Mouse (Mus musculus) hindbrain, postnatal 0 days (tissue): ENCODE data around the gene Plcl1. TPM values are rescaled to one million over a fixed set of nuclear protein-coding genes. Genes with fewer than 3 reads are reported as not detected.

Experiments
- ATAC-seq: fragments of 200-750 bp; cut with Nextera tagmentation; 2 replicates; pipeline ENCODE4 v1.8.0; 2017; ENCODE audit warnings: mild to moderate bottlenecking, moderate TSS enrichment, moderate library complexity
- DNase-seq: peaks from one replicate; pipeline ENCODE4 v3.0.0-alpha.2; 2015; ENCODE audit warnings: low spot score
- H3K27ac ChIP-seq: fragments of 300-500 bp; sonication (generic); 2 replicates; pipeline ENCODE4 v1.5.1; 2014; ENCODE audit warnings: mild to moderate bottlenecking
- H3K27me3 ChIP-seq: fragments of 300-500 bp; sonication (generic); 2 replicates; pipeline ENCODE4 v1.6.1; 2014; ENCODE audit warnings: low read length, mixed read lengths; ENCODE audit not compliant: insufficient read depth
- H3K36me3 ChIP-seq: fragments of 300-500 bp; sonication (generic); 2 replicates; pipeline ENCODE4 v1.6.1; 2014; ENCODE audit warnings: low read length, mixed read lengths; ENCODE audit not compliant: insufficient read depth
- H3K4me1 ChIP-seq: fragments of 300-500 bp; sonication (generic); 2 replicates; pipeline ENCODE4 v1.6.1; 2014; ENCODE audit warnings: antibody characterized with exemption, low read length, mixed read lengths; ENCODE audit not compliant: insufficient read depth
- H3K4me2 ChIP-seq: fragments of 300-500 bp; sonication (generic); 2 replicates; pipeline ENCODE4 v1.6.1; 2014; ENCODE audit warnings: low read depth, mild to moderate bottlenecking, low read length, moderate library complexity, mixed read lengths
- H3K4me3 ChIP-seq: fragments of 300-500 bp; sonication (generic); 2 replicates; pipeline ENCODE4 v1.5.1; 2014; ENCODE audit warnings: low read length
- H3K9ac ChIP-seq: fragments of 300-500 bp; sonication (generic); replicated peaks from 2 replicates; pipeline ENCODE4 v1.6.1; 2014; ENCODE audit warnings: mild to moderate bottlenecking, low read length, moderate library complexity, mixed read lengths
- H3K9me3 ChIP-seq: fragments of 300-500 bp; sonication (generic); 2 replicates; pipeline ENCODE4 v1.6.1; 2016; ENCODE audit warnings: low read length, mixed read lengths
- CTCF ChIP-seq: IDR thresholded peaks from 2 replicates; pipeline ENCODE4 v1.5.1; 2016; ENCODE audit warnings: antibody characterized with exemption, control low read depth, low read depth
- WGBS: fragments of 180-500 bp; shearing (Covaris S2); extraction: QIAGEN DNeasy Blood & Tissue Kit; methylation state at CpG from one replicate; pipeline ENCODE4 v1.1.7; 2014; 5-methylcytosine and 5-hydroxymethylcytosine counted together
- polyA plus RNA-seq: library from polyadenylated mRNA; unstranded; fragments of >200 nt; fragmentation: Nextera tagmentation; extraction: Ambion mirVana; gene quantifications from 2 replicates; pipeline ENCODE4 v1.2.1, GENCODE M21; 2015
- total RNA-seq: library from RNA; depleted of rRNA; stranded (reverse); fragments of >200 nt; gene quantifications from 2 replicates; pipeline ENCODE4 v1.2.3, GENCODE M21; 2014

Gene Plcl1
- total and polyA plus RNA-seq, 2 experiments from 2014 or later: 4.0 to 7.2 TPM

DNA sequence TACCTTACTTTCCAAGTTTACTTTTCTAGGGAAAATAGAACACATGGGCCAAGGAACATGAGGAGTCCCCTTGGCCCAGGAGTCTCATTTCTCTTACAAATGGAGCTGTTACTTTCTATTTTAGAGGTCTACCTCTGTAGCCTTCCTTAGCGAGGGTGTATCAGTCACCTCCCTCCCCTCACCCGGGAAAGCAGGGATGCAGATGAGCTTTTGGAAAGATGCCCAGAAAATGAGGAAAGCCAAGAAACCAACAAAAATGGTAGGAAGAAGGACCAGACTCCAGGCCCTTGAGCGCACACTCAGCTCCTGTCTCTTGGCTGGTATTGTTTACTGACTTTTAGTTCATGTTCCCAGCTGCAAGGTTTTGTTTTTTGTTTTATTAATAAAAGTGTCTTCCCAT is 319.7 kb downstream of the Plcl1 start:
- TF ChIP-seq CTCF: no peak
- peak; percentile 65 for DNase-seq
- 0 out of 2 replicates have a peak, but pooled peaks cover 3% of the 10 kb centered on the region for H3K9me3 ChIP-seq
- no peak overlapping the region for H3K27ac ChIP-seq
- H3K4me1 ChIP-seq: no peaks in the 10 kb centered on the region
- 35% methylated on average over 3 of the region's 3 CpGs for WGBS
- ATAC-seq: no peak
- H3K9ac ChIP-seq: no peak overlapping the region
- H3K36me3 ChIP-seq: no peaks in the 10 kb centered on the region
- H3K4me3 ChIP-seq: no peak overlapping the region
- H3K4me2 ChIP-seq: no peak overlapping the region
- no peaks in the 10 kb centered on the region for H3K27me3 ChIP-seq

DNA sequence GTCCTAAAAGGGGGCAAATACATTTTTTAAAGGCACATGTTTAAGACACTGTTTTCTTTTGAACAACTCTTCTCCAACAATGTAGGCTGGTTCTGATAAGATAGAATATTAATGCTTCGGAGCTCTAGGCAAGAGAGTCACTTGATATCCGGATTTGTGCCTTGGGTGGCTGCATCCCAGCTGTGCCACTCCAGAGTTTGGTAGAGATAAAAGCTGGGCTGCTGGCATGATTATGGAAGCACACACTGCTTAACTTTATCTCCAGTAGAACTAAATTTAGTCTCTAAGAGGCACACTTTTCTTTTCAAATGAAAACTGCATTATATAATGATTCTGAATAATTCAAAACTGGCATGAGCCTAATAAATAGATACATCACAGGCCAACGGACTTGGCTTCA is 323.6 kb downstream of the Plcl1 start:
- Histone ChIP-seq H3K27ac (no peak overlapping the region), H3K4me3 (no peak overlapping the region), H3K27me3 (no peaks in the 10 kb centered on the region), H3K9ac (no peak overlapping the region), H3K4me1 (no peaks in the 10 kb centered on the region), H3K36me3 (no peaks in the 10 kb centered on the region), H3K9me3 (0 out of 2 replicates have a peak, but pooled peaks cover 5% of the 10 kb centered on the region), H3K4me2 (no peak overlapping the region)
- DNase-seq (no peak), ATAC-seq (no peak)
- 86% methylated on average over 3 of the region's 3 CpGs for WGBS
- TF ChIP-seq CTCF: no peak

DNA sequence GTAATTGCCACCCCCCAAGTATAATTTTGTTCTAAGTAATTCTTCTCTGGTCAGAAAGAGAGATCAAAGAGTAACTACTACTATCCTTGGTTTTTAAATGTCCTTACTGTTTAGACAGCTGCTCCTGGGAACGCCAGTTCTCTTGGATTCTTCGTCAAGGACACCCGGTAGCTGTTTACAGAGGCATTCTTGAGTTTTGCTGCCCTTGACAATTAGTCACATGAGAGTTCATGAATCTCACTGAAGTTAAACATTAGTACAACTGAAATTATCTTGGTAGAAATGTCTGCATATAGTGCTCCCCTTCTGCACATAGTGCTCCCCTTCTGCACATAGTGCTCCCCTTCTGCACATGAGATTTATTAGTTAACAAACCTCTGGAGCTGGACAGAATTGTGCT is 327.2 kb downstream of the Plcl1 start:
- H3K4me3 ChIP-seq: no peak overlapping the region
- DNase-seq (no peak), ATAC-seq (no peak)
- H3K9ac ChIP-seq: no peak overlapping the region
- no peak for TF ChIP-seq CTCF
- WGBS: 81% methylated on average over 3 of the region's 3 CpGs
- H3K27ac ChIP-seq: no peak overlapping the region
- no peaks in the 10 kb centered on the region for H3K4me1 ChIP-seq
- 0 out of 2 replicates have a peak, but pooled peaks cover 5% of the 10 kb centered on the region for H3K9me3 ChIP-seq
- no peak overlapping the region for H3K4me2 ChIP-seq
- H3K27me3 ChIP-seq: no peaks in the 10 kb centered on the region
- no peaks in the 10 kb centered on the region for H3K36me3 ChIP-seq

DNA sequence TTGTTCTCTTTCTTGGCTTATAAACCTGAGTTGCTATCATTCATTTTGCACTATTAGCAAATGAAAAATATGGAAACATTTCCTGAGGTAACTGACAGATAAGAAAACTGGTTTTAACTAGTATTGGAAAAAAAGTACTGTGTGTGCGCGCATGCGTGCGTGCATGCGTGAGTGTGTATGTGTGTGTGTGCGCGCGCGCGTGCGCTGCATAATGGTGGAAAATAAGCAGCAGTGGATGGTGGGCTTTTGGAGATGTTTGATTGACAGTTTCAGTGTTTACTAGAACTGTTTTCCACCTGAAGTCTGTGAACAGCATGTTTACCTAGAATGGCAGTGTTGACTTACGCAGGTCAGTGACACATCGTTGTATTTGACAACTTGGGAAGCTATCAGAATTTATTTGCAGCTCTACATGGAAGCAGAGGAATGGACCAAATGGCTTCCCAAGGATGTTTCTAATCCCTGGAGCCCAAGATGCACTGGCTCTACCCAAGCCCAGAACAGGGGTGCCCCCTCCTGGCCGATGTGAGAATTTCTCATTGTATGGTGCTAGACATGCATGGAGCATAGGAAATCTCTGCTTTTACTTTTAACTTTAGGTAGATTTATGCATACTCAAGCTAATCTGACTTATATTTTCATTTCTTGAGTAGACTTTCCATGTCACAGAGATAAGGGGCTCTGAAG is 330.5 kb downstream of the Plcl1 start:
- no peaks in the 10 kb centered on the region for H3K9me3 ChIP-seq
- TF ChIP-seq CTCF: peak; percentile 89
- 88% methylated on average over 14 of the region's 14 CpGs for WGBS
- DNase-seq (peak; percentile 92), ATAC-seq (peak; percentile 80)
- no peaks in the 10 kb centered on the region for H3K27me3 ChIP-seq
- H3K4me2 ChIP-seq: no peak overlapping the region
- H3K36me3 ChIP-seq: no peaks in the 10 kb centered on the region
- H3K4me3 ChIP-seq: no peak overlapping the region
- no peaks in the 10 kb centered on the region for H3K4me1 ChIP-seq
- no peak overlapping the region for H3K9ac ChIP-seq
- H3K27ac ChIP-seq: no peak overlapping the region

DNA sequence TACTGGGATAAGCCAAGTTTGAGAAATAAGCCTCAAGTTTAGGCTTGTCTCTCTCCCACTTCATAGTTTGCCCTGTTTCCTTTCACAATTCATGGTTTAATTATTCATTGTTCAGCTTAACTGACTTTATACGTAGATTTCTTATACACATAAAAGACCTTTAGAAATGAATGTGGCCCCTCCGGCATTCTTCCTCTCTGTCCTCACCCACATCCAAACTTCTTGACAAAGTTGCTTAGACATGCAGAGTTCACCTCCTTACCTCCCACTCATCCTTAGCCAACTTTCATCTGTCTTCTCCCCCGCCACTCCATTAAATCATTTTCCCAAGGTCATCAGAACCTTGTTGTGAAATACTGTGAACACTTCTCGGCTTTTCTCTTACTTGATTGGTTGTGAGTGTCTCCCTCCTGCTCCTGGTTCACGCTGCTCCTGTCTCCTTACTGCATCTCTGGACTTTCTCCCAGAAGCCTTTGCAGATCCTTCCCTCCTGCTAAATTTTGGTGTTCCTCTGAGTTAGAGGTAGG is 331.1 kb downstream of the Plcl1 start:
- no peak overlapping the region for H3K9ac ChIP-seq
- H3K4me1 ChIP-seq: peaks cover 1% of the 10 kb centered on the region; the same call in 1 of the 2 replicates
- no peak overlapping the region for H3K4me2 ChIP-seq
- H3K4me3 ChIP-seq: no peak overlapping the region
- ATAC-seq (no peak), DNase-seq (no peak)
- no peak overlapping the region for H3K27ac ChIP-seq
- TF ChIP-seq CTCF: no peak
- 66% methylated on average over 5 of the region's 5 CpGs for WGBS
- H3K36me3 ChIP-seq: no peaks in the 10 kb centered on the region
- no peaks in the 10 kb centered on the region for H3K9me3 ChIP-seq
- H3K27me3 ChIP-seq: no peaks in the 10 kb centered on the region

DNA sequence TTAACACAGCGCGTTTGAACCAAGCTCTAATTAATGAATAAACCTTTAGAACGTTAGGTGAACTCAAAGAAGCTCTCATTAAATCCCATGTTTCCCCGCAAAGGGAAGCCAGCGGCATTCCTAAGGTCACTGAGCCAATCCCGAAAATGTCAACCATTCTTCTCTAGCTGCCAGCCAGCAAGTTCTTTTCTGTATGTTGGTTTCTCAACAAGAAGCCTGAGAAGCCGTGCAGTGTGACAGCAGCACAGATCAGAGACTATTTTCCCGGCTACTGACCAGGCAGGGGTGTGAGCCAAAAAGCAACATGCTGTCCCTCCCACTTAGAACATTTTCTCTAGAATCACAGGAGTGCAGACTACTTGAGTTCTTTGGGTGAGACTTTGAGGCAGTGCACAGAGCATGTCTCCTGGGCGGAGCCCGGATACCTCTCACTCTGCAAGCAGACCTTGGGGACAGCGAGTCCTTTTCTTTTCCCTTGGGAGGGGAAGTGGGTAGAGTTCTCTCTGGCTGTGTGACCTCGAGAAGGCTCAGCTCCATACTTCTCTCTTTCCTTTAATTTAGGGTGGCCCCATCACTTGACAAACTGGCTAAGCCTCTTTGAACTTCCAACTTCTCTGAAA is 333.1 kb downstream of the Plcl1 start:
- no peak for TF ChIP-seq CTCF
- H3K4me2 ChIP-seq: no peak overlapping the region
- no peak overlapping the region for H3K4me3 ChIP-seq
- no peak for DNase-seq
- H3K9ac ChIP-seq: no peak overlapping the region
- H3K36me3 ChIP-seq: no peaks in the 10 kb centered on the region
- 60% methylated on average over 12 of the region's 12 CpGs for WGBS
- no peaks in the 10 kb centered on the region for H3K27me3 ChIP-seq
- no peaks in the 10 kb centered on the region for H3K9me3 ChIP-seq
- H3K27ac ChIP-seq: no peak overlapping the region
- peaks cover 5% of the 10 kb centered on the region; the same call in 1 of the 2 replicates for H3K4me1 ChIP-seq
- ATAC-seq: no peak

DNA sequence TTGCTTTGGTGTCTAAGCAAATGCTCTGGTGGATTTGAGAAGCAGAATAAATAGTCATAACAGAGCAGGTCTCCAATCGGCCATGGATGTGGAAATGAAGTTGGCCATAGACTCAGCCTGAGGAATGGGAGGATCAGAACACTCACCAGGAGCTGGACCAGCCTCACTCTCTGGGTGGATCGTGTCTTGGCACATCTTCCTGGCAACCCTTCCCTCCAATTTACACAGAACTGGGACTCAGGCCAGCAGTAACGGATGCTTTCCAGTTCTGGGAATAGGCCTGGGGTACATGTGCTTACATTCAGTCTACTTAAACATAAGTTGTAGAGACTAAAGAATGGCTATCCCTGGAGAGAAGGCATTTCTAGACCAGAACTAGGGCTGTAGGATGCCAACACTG is 336.2 kb downstream of the Plcl1 start:
- Histone ChIP-seq H3K9me3 (no peaks in the 10 kb centered on the region), H3K4me1 (peaks cover 5% of the 10 kb centered on the region; the same call in 1 of the 2 replicates), H3K4me3 (no peak overlapping the region), H3K4me2 (no peak overlapping the region), H3K9ac (no peak overlapping the region), H3K27me3 (no peaks in the 10 kb centered on the region), H3K27ac (no peak overlapping the region), H3K36me3 (no peaks in the 10 kb centered on the region)
- peak; percentile 72 for DNase-seq
- ATAC-seq: peak; percentile 51; the same call in 1 of the 2 replicates
- TF ChIP-seq CTCF: no peak
- 32% methylated on average over 3 of the region's 3 CpGs for WGBS
